In genomic region chr13:41219687-41220303, GRCm38 (mm10) we compare ENCODE assay signal across 9 mouse cellular contexts. TPM values are rescaled to one million over a fixed set of nuclear protein-coding genes. Genes with fewer than 3 reads are reported as not detected.
DNase-seq lines count a peak whose midpoint lies in the region; ATAC-seq and TF ChIP-seq lines count a peak whose summit lies in the region.
"Had no signal": no experiment of that assay in that cellular context is flagged by ENCODE, and none has a peak within 500 bp of the region (broad histone marks: within the 10 kb centered on the region; RNA-seq: fewer than 3 reads in every experiment).

No protein-coding gene starts in this region.

- intact Hi-C loops in heart, postnatal 10 days (cut with DNase I): loop anchor here (5.0 kb wide), 1 partner anchor 377 kb away; no protein-coding TSS in a partner anchor

- peak overlapping the region; percentile 53 to 58 for H3K4me3 ChIP-seq in heart, embryonic 14.5 days (ENCODE audit: control insufficient read depth in 1 of 2, insufficient read depth in 1 of 2, low read depth in 1 of 2, low read length in 2 of 2)
- peak overlapping the region; percentile 85 for H3K4me3 ChIP-seq in E14TG2a.4 (replicated peaks; ENCODE audit: low read length)
- H3K4me3 ChIP-seq in brown adipose tissue, adult 24 weeks (ENCODE audit: insufficient read depth, low read depth, low read length): peak overlapping the region; percentile 55
- peak overlapping the region; percentile 52 for H3K4me3 ChIP-seq in hindbrain, embryonic 14.5 days (replicated peaks; ENCODE audit: low read length)
- peak overlapping the region; percentile 59 for H3K4me3 ChIP-seq in midbrain, embryonic 11.5 days (ENCODE audit: low read depth, low read length)

- H3K9me3 ChIP-seq in heart, embryonic 14.5 days (ENCODE audit: control insufficient read depth, low read length): 0 out of 2 replicates have a peak, but pooled peaks cover 14% of the 10 kb centered on the region
- H3K9me3 ChIP-seq in E14TG2a.4 (ENCODE audit: low read length): no peaks in the 10 kb centered on the region
- H3K9me3 ChIP-seq in hindbrain, embryonic 14.5 days (ENCODE audit: control insufficient read depth, low read length): peaks cover 29% of the 10 kb centered on the region
- H3K9me3 ChIP-seq in midbrain, embryonic 11.5 days (ENCODE audit: control insufficient read depth, low read length): peaks cover 9% of the 10 kb centered on the region

- H3K4me2 ChIP-seq in heart, embryonic 14.5 days (ENCODE audit: low read length): peak overlapping the region; percentile 74
- peak overlapping the region; percentile 46 for H3K4me2 ChIP-seq in hindbrain, embryonic 14.5 days (replicated peaks)
- peak overlapping the region; percentile 47 for H3K4me2 ChIP-seq in midbrain, embryonic 11.5 days

- H3K27me3 ChIP-seq in heart, embryonic 14.5 days (ENCODE audit: control insufficient read depth, insufficient read depth, low read length): no peaks in the 10 kb centered on the region
- H3K27me3 ChIP-seq in E14TG2a.4 (ENCODE audit: insufficient read depth, low read length): peaks cover 21% of the 10 kb centered on the region
- no peaks in the 10 kb centered on the region for H3K27me3 ChIP-seq in hindbrain, embryonic 14.5 days (ENCODE audit: control insufficient read depth, insufficient read depth, low read length)
- no peaks in the 10 kb centered on the region for H3K27me3 ChIP-seq in midbrain, embryonic 11.5 days (ENCODE audit: control insufficient read depth, insufficient read depth, low read length)

- no peaks in the 10 kb centered on the region for H3K36me3 ChIP-seq in heart, embryonic 14.5 days (ENCODE audit: control insufficient read depth, insufficient read depth, low read length)
- no peaks in the 10 kb centered on the region for H3K36me3 ChIP-seq in E14TG2a.4 (ENCODE audit: insufficient read depth, low read length)
- H3K36me3 ChIP-seq in hindbrain, embryonic 14.5 days (replicated peaks; ENCODE audit: control insufficient read depth, insufficient read depth): no peaks in the 10 kb centered on the region
- no peaks in the 10 kb centered on the region for H3K36me3 ChIP-seq in midbrain, embryonic 11.5 days (ENCODE audit: control insufficient read depth, insufficient read depth, low read length)

- peak overlapping the region; percentile 56 for H3K9ac ChIP-seq in heart, embryonic 14.5 days (ENCODE audit: low read length)
- H3K9ac ChIP-seq in hindbrain, embryonic 14.5 days: peak overlapping the region; percentile 66
- peak overlapping the region; percentile 82 for H3K9ac ChIP-seq in midbrain, embryonic 11.5 days (ENCODE audit: low read length)

- no peak for TF ChIP-seq CTCF in E14TG2a.4 (conservative IDR thresholded peaks at IDR 0.05; ENCODE audit: low read length)

- ATAC-seq in heart, embryonic 14.5 days (ENCODE audit: insufficient number of reproducible peaks, insufficient read depth, low FRiP score, low read depth): no peak
- peak; percentile 15; the same call in 1 of the 2 replicates for ATAC-seq in hindbrain, embryonic 14.5 days (ENCODE audit: low FRiP score)
- ATAC-seq in midbrain, embryonic 11.5 days (ENCODE audit: low FRiP score): peak; percentile 85
- no peak; the same call in 1 of the 2 replicates for ATAC-seq in erythroid progenitor cell, adult 5-6 weeks (replicated peaks; ENCODE audit: low FRiP score, poor library complexity, severe bottlenecking)

- peaks cover 0 to 2% of the 10 kb centered on the region in 2 experiments; a peak in 1 of 4 replicates for H3K4me1 ChIP-seq in heart, embryonic 14.5 days (ENCODE audit: control insufficient read depth in 2 of 2, insufficient read depth in 2 of 2, low read length in 2 of 2)
- no peaks in the 10 kb centered on the region for H3K4me1 ChIP-seq in E14TG2a.4 (replicated peaks; ENCODE audit: low read depth, low read length)
- H3K4me1 ChIP-seq in brown adipose tissue, adult 24 weeks (ENCODE audit: control insufficient read depth, insufficient read depth, insufficient read length, low read length): no peaks in the 10 kb centered on the region; the same call in 1 of the 2 replicates
- H3K4me1 ChIP-seq in hindbrain, embryonic 14.5 days (replicated peaks; ENCODE audit: control insufficient read depth, insufficient read depth, low read length): peaks cover 11% of the 10 kb centered on the region
- H3K4me1 ChIP-seq in midbrain, embryonic 11.5 days (ENCODE audit: control insufficient read depth, insufficient read depth, low read length): no peaks in the 10 kb centered on the region; the same call in 1 of the 2 replicates

- WGBS in heart, embryonic 14.5 days: 4% methylated on average over 32 of the region's 39 CpGs
- WGBS in hindbrain, embryonic 14.5 days: 1% methylated on average over 28 of the region's 39 CpGs
- WGBS in midbrain, embryonic 11.5 days: 2% methylated on average over 39 of the region's 39 CpGs

- no peak overlapping the region for H3K27ac ChIP-seq in heart, embryonic 14.5 days (replicated peaks in 1 of 2; ENCODE audit: control insufficient read depth in 1 of 2, insufficient read depth in 1 of 2, low read depth in 2 of 2, low read length in 2 of 2)
- no peak overlapping the region for H3K27ac ChIP-seq in brown adipose tissue, adult 24 weeks (replicated peaks; ENCODE audit: low read depth, low read length)
- peak overlapping the region; percentile 27 for H3K27ac ChIP-seq in hindbrain, embryonic 14.5 days
- H3K27ac ChIP-seq in midbrain, embryonic 11.5 days (ENCODE audit: low read depth, low read length): peak overlapping the region; percentile 60

- DNase-seq in heart, postnatal 10 days: no peak
- peak; percentile 58 for DNase-seq in hindbrain, embryonic 14.5 days (ENCODE audit: low spot score)
- DNase-seq in midbrain, embryonic 11.5 days (ENCODE audit: low spot score, missing footprints): peak; percentile 96
- DNase-seq in urinary bladder, postnatal 4 days (ENCODE audit: low spot score in 2 of 2): no peak

RNA-seq across cellular contexts. Expression of gene Elovl2, which starts 0.4 kb away (rescaled TPM):
- 0.44 and 0.92 TPM in 2 replicates for polyA plus RNA-seq in heart, embryonic 14.5 days (2014; fragmentation: Nextera tagmentation; extraction: Ambion mirVana)
- under 1 TPM; 0.31 to 0.50 TPM for total RNA-seq in heart, postnatal 10 days (2021)
- polyA plus RNA-seq in brown adipose tissue, adult 24 weeks (2012; ENCODE audit: insufficient read depth, insufficient read length, missing spikeins): not detected in 2 replicates
- polyA plus RNA-seq in hindbrain, embryonic 14.5 days (2014; fragmentation: Nextera tagmentation; extraction: Ambion mirVana): 39.7 and 45.8 TPM in 2 replicates
- 48.3 and 56.3 TPM in 2 replicates for polyA plus RNA-seq in midbrain, embryonic 11.5 days (2014; fragmentation: Nextera tagmentation; extraction: Ambion mirVana)
- total RNA-seq in erythroid progenitor cell, adult 5-6 weeks (2015; ENCODE audit: low replicate concordance): not detected in 2 replicates
- total RNA-seq in erythroid progenitor cell, adult 5-6 weeks (2017; ENCODE audit: low replicate concordance): not detected in 2 replicates

RNA-seq across cellular contexts. Expression of gene Smim13, which starts 29.8 kb away (rescaled TPM):
- 8.8 and 10.6 TPM in 2 replicates for polyA plus RNA-seq in heart, embryonic 14.5 days (2014; fragmentation: Nextera tagmentation; extraction: Ambion mirVana)
- 10 to 100 TPM; 19.8 to 21.9 TPM for total RNA-seq in heart, postnatal 10 days (2021)
- polyA plus RNA-seq in brown adipose tissue, adult 24 weeks (2012; ENCODE audit: insufficient read depth, insufficient read length, missing spikeins): 6.3 and 7.3 TPM in 2 replicates
- polyA plus RNA-seq in hindbrain, embryonic 14.5 days (2014; fragmentation: Nextera tagmentation; extraction: Ambion mirVana): 28.9 and 37.8 TPM in 2 replicates
- polyA plus RNA-seq in midbrain, embryonic 11.5 days (2014; fragmentation: Nextera tagmentation; extraction: Ambion mirVana): 13.2 and 13.7 TPM in 2 replicates
- total RNA-seq in erythroid progenitor cell, adult 5-6 weeks (2015; ENCODE audit: low replicate concordance): 0.84 and 2.2 TPM in 2 replicates
- 2.8 and 5.4 TPM in 2 replicates for total RNA-seq in erythroid progenitor cell, adult 5-6 weeks (2017; ENCODE audit: low replicate concordance)

RNA-seq across cellular contexts. Expression of gene Gm17364, which starts 54.0 kb away (rescaled TPM):
- polyA plus RNA-seq in heart, embryonic 14.5 days (2014; fragmentation: Nextera tagmentation; extraction: Ambion mirVana): not detected in 2 replicates
- not detected for total RNA-seq in heart, postnatal 10 days (2021)
- polyA plus RNA-seq in brown adipose tissue, adult 24 weeks (2012; ENCODE audit: insufficient read depth, insufficient read length, missing spikeins): not detected in 2 replicates
- not detected in 2 replicates for polyA plus RNA-seq in hindbrain, embryonic 14.5 days (2014; fragmentation: Nextera tagmentation; extraction: Ambion mirVana)
- polyA plus RNA-seq in midbrain, embryonic 11.5 days (2014; fragmentation: Nextera tagmentation; extraction: Ambion mirVana): not detected in 2 replicates
- total RNA-seq in erythroid progenitor cell, adult 5-6 weeks (2015; ENCODE audit: low replicate concordance): not detected in 2 replicates
- total RNA-seq in erythroid progenitor cell, adult 5-6 weeks (2017; ENCODE audit: low replicate concordance): not detected in 2 replicates
- total RNA-seq: layer of hippocampus, adult 18-20 months had no signal

Comparison
In these comparisons a context has a peak if more than half of its experiments do, and no peak if none do; other contexts are left out.
1. ATAC-seq: peak in hindbrain, embryonic 14.5 days (single experiment) and midbrain, embryonic 11.5 days (single experiment); none in heart, embryonic 14.5 days (single experiment) and erythroid progenitor cell, adult 5-6 weeks (single experiment).
2. H3K27ac ChIP-seq: peak in hindbrain, embryonic 14.5 days (single experiment) and midbrain, embryonic 11.5 days (single experiment); none in heart, embryonic 14.5 days (0 of 2) and brown adipose tissue, adult 24 weeks (single experiment).
3. DNase-seq: peak in hindbrain, embryonic 14.5 days (single experiment) and midbrain, embryonic 11.5 days (single experiment); none in heart, postnatal 10 days (0 of 2) and urinary bladder, postnatal 4 days (0 of 2).
4. RNA of gene Elovl2, which starts 0.4 kb away (polyA plus RNA-seq): 48.3 to 56.3 TPM in midbrain, embryonic 11.5 days and 39.7 to 45.8 TPM in hindbrain, embryonic 14.5 days; 0.44 to 0.92 TPM in heart, embryonic 14.5 days and not detected in brown adipose tissue, adult 24 weeks; every median in the first group is over 10 times any median in the second.
5. Peak in every context shown above with its lines, with median percentiles within 50 percentile points of each other: H3K4me2 ChIP-seq, H3K4me3 ChIP-seq and H3K9ac ChIP-seq.